Mouse (Mus musculus): ENCODE results near the gene Pi4k2a. TPM values are rescaled to one million over a fixed set of nuclear protein-coding genes. Genes with fewer than 3 reads are reported as not detected.

The Pi4k2a gene
- polyA plus RNA-seq, 1 experiment from 2014 or later, result 6.6 TPM

DNA sequence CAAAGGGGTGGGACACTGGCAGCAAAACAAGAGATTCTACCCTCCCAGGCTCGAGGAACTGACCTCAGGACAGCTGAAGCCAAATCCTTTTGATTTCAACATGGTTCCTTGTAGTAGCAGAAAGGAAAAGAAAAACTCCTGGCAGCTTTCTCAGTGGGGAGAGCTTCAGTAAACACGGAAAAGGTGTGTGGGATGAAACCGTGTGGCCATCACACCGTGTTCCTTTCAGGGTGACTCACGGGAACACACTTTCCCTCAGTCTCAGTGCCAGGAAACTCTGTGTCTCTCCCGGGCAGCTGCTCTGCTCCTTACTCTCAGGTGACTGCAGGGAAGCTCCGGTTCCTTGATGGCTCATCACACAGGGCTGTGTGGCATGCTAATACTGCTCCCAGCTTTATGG lies 31.8 kb upstream of the Pi4k2a start:
- no peak overlapping the region for H3K4me3 ChIP-seq (ENCODE audit: low read length)
- no peak overlapping the region for H3K27ac ChIP-seq (ENCODE audit: low read length)
- H3K4me1 ChIP-seq (ENCODE audit: control insufficient read depth, insufficient read depth, low read length), result 0 out of 2 replicates have a peak, but pooled peaks cover 2% of the 10 kb centered on the region
- H3K9ac ChIP-seq (ENCODE audit: low read depth, low read length), result no peak overlapping the region
- ATAC-seq, result no peak
- no peaks in the 10 kb centered on the region for H3K9me3 ChIP-seq (ENCODE audit: control insufficient read depth, low read length)
- 58% methylated on average over 7 of the region's 7 CpGs for WGBS
- H3K4me2 ChIP-seq (ENCODE audit: low read depth, low read length), result no peak overlapping the region
- H3K27me3 ChIP-seq (replicated peaks; ENCODE audit: control insufficient read depth, insufficient read depth, low read length), result no peaks in the 10 kb centered on the region
- H3K36me3 ChIP-seq (ENCODE audit: control insufficient read depth, insufficient read depth, low read length), result no peaks in the 10 kb centered on the region

DNA sequence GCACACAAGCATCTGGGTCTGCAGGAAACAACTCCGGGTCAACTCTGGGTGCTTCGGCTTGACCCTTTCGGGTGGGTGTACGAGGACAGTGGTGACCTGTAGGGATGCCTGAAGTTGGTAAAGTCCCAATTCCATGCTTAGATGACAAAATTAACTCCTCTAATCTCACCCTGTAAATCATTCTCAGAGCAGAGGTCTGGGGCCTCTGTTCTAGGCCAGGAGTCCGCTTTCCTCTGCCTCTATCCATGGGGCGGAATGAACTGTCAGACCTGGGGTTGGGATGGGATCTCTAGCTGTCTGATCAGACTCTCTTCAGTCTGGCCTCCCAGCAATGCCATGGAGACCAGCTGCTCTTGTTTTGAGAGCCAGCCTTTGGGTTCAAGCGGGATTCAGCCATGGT lies 28.8 kb upstream of the Pi4k2a start:
- no peak overlapping the region for H3K4me3 ChIP-seq (ENCODE audit: low read length)
- H3K4me2 ChIP-seq (ENCODE audit: low read depth, low read length), result no peak overlapping the region
- no peak overlapping the region for H3K27ac ChIP-seq (ENCODE audit: low read length)
- H3K36me3 ChIP-seq (ENCODE audit: control insufficient read depth, insufficient read depth, low read length), result no peaks in the 10 kb centered on the region
- H3K4me1 ChIP-seq (ENCODE audit: control insufficient read depth, insufficient read depth, low read length), result 0 out of 2 replicates have a peak, but pooled peaks cover 2% of the 10 kb centered on the region
- WGBS, result 79% methylated on average over 7 of the region's 7 CpGs
- no peaks in the 10 kb centered on the region for H3K27me3 ChIP-seq (replicated peaks; ENCODE audit: control insufficient read depth, insufficient read depth, low read length)
- peak; percentile 69 for ATAC-seq
- H3K9ac ChIP-seq (ENCODE audit: low read depth, low read length), result no peak overlapping the region
- H3K9me3 ChIP-seq (ENCODE audit: control insufficient read depth, low read length), result no peaks in the 10 kb centered on the region

DNA sequence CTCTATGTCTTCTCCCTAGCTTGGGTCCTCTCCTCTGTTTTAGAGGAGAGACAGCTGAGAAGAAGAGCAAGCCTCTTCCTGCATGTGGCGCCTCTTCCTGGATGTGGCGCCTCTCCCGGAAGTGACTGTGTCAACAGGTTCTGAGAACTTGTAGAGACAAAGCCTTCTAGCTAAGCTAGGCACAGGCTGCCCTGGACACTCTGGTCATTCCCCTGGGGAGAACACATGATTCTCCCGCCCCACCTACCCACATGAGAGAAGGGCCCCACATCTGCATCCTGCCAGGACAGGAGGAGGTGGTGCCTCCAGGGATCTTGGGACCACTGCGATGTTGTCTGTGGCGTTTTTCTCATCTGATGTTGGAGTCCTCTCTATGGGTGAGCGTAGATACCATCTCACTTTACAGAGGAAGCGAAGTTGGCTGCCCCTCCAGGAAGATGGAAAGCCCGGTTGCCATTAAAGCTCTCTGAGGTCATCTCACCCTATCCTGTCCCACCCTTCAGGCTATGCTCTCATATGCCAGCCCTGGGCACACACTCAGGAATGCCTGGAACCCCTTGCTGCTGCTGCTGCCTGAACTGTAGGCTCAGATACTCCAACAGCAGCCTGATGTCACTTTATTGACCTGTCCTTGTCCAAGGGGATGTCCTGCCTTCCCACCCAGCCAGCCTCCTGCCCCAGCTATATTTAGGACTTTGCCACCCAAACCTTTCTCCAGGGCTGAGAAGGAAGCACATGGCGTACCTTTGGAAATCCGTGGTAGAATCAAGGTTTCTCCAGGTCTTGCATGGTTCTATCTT lies 21.6 kb upstream of the Pi4k2a start:
- Histone ChIP-seq H3K36me3 (ENCODE audit: control insufficient read depth, insufficient read depth, low read length) (no peaks in the 10 kb centered on the region), H3K27ac (ENCODE audit: low read length) (no peak overlapping the region), H3K9ac (ENCODE audit: low read depth, low read length) (no peak overlapping the region), H3K4me3 (ENCODE audit: low read length) (no peak overlapping the region), H3K4me2 (ENCODE audit: low read depth, low read length) (no peak overlapping the region), H3K4me1 (ENCODE audit: control insufficient read depth, insufficient read depth, low read length) (peaks cover 6% of the 10 kb centered on the region; the same call in 1 of the 2 replicates), H3K9me3 (ENCODE audit: control insufficient read depth, low read length) (no peaks in the 10 kb centered on the region), H3K27me3 (replicated peaks; ENCODE audit: control insufficient read depth, insufficient read depth, low read length) (no peaks in the 10 kb centered on the region)
- WGBS, result 79% methylated on average over 11 of the region's 11 CpGs
- ATAC-seq, result no peak

DNA sequence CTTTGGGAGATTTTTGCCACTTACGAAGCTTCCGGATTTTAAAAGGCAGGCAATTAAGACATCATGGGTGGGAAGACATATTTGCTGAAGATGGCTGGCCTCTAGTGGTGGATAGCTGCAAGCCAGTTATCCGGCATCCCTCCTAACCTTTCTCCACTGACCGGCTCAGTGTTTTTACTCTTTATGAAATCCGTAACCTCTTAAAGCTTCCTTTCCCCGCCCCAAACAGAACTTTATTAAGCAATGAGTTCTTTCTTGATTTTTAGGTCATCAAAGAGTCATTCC lies 21.1 kb upstream of the Pi4k2a start:
- H3K36me3 ChIP-seq (ENCODE audit: control insufficient read depth, insufficient read depth, low read length), result no peaks in the 10 kb centered on the region
- H3K4me2 ChIP-seq (ENCODE audit: low read depth, low read length), result no peak overlapping the region
- H3K9ac ChIP-seq (ENCODE audit: low read depth, low read length), result no peak overlapping the region
- ATAC-seq, result no peak
- 54% methylated on average over 6 of the region's 6 CpGs for WGBS
- no peak overlapping the region for H3K27ac ChIP-seq (ENCODE audit: low read length)
- H3K4me3 ChIP-seq (ENCODE audit: low read length), result no peak overlapping the region
- no peaks in the 10 kb centered on the region for H3K9me3 ChIP-seq (ENCODE audit: control insufficient read depth, low read length)
- H3K27me3 ChIP-seq (replicated peaks; ENCODE audit: control insufficient read depth, insufficient read depth, low read length), result no peaks in the 10 kb centered on the region
- H3K4me1 ChIP-seq (ENCODE audit: control insufficient read depth, insufficient read depth, low read length), result peaks cover 6% of the 10 kb centered on the region; the same call in 1 of the 2 replicates

DNA sequence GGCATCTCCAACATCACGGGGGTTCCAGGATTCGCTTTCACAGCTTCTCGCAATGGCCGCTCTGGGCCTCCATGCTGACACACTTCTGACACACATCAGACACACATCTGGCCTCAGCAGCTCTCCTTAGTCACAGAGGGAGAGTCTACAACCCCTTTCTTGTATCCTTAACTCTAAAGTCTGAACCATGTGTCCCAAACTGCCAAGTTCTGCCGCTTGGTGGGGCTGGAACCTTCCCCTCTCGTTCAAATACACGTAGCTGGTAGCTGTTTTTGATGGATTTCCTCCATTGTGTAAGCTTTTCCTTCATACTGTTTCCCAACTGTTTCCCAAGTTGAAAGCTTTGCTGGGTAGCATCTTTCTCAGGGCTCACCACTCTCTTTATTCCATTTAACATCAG lies 19.0 kb upstream of the Pi4k2a start:
- H3K27me3 ChIP-seq (replicated peaks; ENCODE audit: control insufficient read depth, insufficient read depth, low read length), result no peaks in the 10 kb centered on the region
- H3K9me3 ChIP-seq (ENCODE audit: control insufficient read depth, low read length), result no peaks in the 10 kb centered on the region
- 78% methylated on average over 7 of the region's 7 CpGs for WGBS
- H3K4me1 ChIP-seq (ENCODE audit: control insufficient read depth, insufficient read depth, low read length), result peaks cover 6% of the 10 kb centered on the region; the same call in 1 of the 2 replicates
- H3K27ac ChIP-seq (ENCODE audit: low read length), result no peak overlapping the region
- H3K36me3 ChIP-seq (ENCODE audit: control insufficient read depth, insufficient read depth, low read length), result no peaks in the 10 kb centered on the region
- no peak overlapping the region for H3K4me3 ChIP-seq (ENCODE audit: low read length)
- ATAC-seq, result no peak
- H3K9ac ChIP-seq (ENCODE audit: low read depth, low read length), result no peak overlapping the region
- H3K4me2 ChIP-seq (ENCODE audit: low read depth, low read length), result no peak overlapping the region

DNA sequence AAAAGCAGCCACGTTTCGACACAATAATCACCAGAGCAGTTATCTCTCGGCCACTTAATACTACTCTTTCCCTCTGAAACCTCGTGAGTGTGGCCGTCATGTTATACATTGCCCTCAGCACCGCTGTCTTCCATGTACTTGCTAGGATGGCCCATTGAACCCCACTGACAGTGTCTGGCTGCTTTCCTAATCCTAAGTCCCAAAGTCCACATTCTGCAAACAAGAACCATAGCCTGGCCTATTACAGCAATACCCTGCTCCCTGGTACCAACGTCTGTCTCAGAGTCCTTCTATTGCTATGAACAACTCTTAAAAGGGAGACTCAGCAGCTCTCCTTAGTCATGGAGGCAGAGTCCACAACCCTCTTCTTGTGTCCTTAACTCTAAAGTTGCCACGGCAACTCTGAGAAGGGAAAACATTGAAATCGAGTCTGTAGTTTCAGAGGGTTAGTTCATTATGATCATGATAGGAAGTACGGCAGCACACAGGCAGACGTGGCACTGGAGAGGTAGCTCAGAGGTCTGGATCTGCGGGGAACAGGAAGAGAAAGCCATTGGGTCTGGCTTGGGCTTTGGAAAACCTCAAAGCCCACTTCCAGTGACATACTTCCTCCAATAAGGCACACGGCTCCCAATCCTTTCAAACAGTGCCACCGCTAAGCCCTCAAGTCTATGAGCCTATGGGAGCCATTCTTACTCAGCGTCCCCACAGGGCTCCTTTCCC lies 18.2 kb upstream of the Pi4k2a start:
- H3K4me2 ChIP-seq (ENCODE audit: low read depth, low read length), result no peak overlapping the region
- H3K9ac ChIP-seq (ENCODE audit: low read depth, low read length), result no peak overlapping the region
- no peak overlapping the region for H3K4me3 ChIP-seq (ENCODE audit: low read length)
- no peaks in the 10 kb centered on the region for H3K27me3 ChIP-seq (replicated peaks; ENCODE audit: control insufficient read depth, insufficient read depth, low read length)
- peaks cover 6% of the 10 kb centered on the region; the same call in 1 of the 2 replicates for H3K4me1 ChIP-seq (ENCODE audit: control insufficient read depth, insufficient read depth, low read length)
- peak overlapping the region; percentile 65 for H3K27ac ChIP-seq (ENCODE audit: low read length)
- peak; percentile 91 for ATAC-seq
- WGBS, result 69% methylated on average over 15 of the region's 15 CpGs
- no peaks in the 10 kb centered on the region for H3K9me3 ChIP-seq (ENCODE audit: control insufficient read depth, low read length)
- no peaks in the 10 kb centered on the region for H3K36me3 ChIP-seq (ENCODE audit: control insufficient read depth, insufficient read depth, low read length)

DNA sequence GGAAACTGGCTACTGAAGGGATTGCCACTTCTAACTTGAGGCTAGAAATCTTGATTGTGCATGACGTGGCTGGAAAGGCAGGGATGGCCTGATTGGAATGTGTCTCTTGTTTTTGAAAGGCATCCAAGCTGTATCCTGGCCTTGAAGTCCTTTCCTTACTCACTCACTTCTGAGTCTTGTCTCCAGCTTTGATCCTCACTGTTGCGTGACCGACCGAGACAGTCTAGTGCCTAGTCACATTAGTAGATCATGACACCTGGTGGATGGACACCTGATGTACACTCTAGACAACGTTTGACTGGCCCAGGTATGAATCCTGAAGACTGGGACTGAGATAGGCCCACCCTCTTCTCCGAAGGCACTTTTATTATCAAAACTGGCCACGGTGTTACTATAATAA lies 17.5 kb upstream of the Pi4k2a start:
- WGBS, result 77% methylated on average over 7 of the region's 7 CpGs
- peaks cover 6% of the 10 kb centered on the region; the same call in 1 of the 2 replicates for H3K4me1 ChIP-seq (ENCODE audit: control insufficient read depth, insufficient read depth, low read length)
- no peak overlapping the region for H3K4me2 ChIP-seq (ENCODE audit: low read depth, low read length)
- H3K36me3 ChIP-seq (ENCODE audit: control insufficient read depth, insufficient read depth, low read length), result no peaks in the 10 kb centered on the region
- no peaks in the 10 kb centered on the region for H3K9me3 ChIP-seq (ENCODE audit: control insufficient read depth, low read length)
- no peak overlapping the region for H3K9ac ChIP-seq (ENCODE audit: low read depth, low read length)
- ATAC-seq, result no peak
- peak overlapping the region; percentile 65; the same call in 1 of the 2 replicates for H3K27ac ChIP-seq (ENCODE audit: low read length)
- no peak overlapping the region for H3K4me3 ChIP-seq (ENCODE audit: low read length)
- no peaks in the 10 kb centered on the region for H3K27me3 ChIP-seq (replicated peaks; ENCODE audit: control insufficient read depth, insufficient read depth, low read length)

DNA sequence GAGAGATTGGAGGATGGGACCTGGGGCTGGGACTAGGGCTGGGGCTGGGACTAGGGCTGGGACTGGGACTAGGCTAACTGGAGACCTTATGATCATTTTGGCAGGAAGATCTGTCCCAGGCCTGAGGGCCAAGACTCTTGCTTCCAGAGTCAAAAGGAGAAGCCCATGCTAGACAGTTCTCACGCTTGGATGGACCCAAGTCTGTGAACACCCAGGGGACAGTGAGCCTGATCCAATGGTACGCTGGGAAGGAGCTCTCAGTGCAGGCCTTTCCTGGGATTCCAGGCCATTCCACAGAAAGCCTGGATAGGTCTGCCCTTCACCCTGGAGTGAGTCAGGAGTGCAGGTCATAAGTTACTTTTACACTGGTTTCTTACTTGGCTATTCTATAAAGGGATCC lies 15.2 kb upstream of the Pi4k2a start:
- Histone ChIP-seq H3K27ac (ENCODE audit: low read length) (no peak overlapping the region), H3K9me3 (ENCODE audit: control insufficient read depth, low read length) (no peaks in the 10 kb centered on the region), H3K27me3 (replicated peaks; ENCODE audit: control insufficient read depth, insufficient read depth, low read length) (no peaks in the 10 kb centered on the region), H3K36me3 (ENCODE audit: control insufficient read depth, insufficient read depth, low read length) (no peaks in the 10 kb centered on the region), H3K4me2 (ENCODE audit: low read depth, low read length) (no peak overlapping the region), H3K4me1 (ENCODE audit: control insufficient read depth, insufficient read depth, low read length) (peaks cover 6% of the 10 kb centered on the region; the same call in 1 of the 2 replicates), H3K4me3 (ENCODE audit: low read length) (no peak overlapping the region), H3K9ac (ENCODE audit: low read depth, low read length) (no peak overlapping the region)
- no peak for ATAC-seq
- WGBS, result 83% methylated on average over 2 of the region's 2 CpGs

DNA sequence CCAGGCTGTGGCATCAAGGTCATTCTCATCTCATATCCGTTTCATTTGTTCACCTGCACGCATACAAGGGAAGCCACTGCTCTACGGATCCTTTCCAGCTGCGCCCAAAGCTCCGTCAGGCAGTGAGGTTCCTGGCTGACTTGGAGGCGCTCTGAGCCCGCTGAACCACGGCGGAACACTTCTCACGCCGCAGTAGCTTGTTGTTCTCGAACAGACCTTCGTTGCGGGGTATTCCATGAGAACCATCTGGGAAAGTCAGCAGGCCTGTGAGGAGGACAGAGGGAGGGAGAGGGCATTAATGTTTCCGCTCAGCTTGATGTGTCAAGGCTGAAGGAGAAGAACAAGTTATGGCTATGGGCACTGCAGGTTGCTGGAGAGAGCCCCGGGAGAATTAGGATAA lies 14.3 kb upstream of the Pi4k2a start:
- Histone ChIP-seq H3K9ac (ENCODE audit: low read depth, low read length) (no peak overlapping the region), H3K4me2 (ENCODE audit: low read depth, low read length) (no peak overlapping the region), H3K4me1 (ENCODE audit: control insufficient read depth, insufficient read depth, low read length) (peaks cover 6% of the 10 kb centered on the region; the same call in 1 of the 2 replicates), H3K4me3 (ENCODE audit: low read length) (no peak overlapping the region), H3K9me3 (ENCODE audit: control insufficient read depth, low read length) (no peaks in the 10 kb centered on the region), H3K27me3 (replicated peaks; ENCODE audit: control insufficient read depth, insufficient read depth, low read length) (no peaks in the 10 kb centered on the region), H3K27ac (ENCODE audit: low read length) (no peak overlapping the region), H3K36me3 (ENCODE audit: control insufficient read depth, insufficient read depth, low read length) (no peaks in the 10 kb centered on the region)
- no peak for ATAC-seq
- WGBS, result 91% methylated on average over 16 of the region's 16 CpGs
